Mouse (Mus musculus) hindbrain, embryonic 12.5 days (tissue): Measurements from ENCODE around the gene Jund. TPM values are rescaled to one million over a fixed set of nuclear protein-coding genes. Genes with fewer than 3 reads are reported as not detected.

ENCODE experiments used
- ATAC-seq: fragments of 200-750 bp; cut with Nextera tagmentation; 2 replicates; pipeline ENCODE4 v1.8.0; 2017; ENCODE audit warnings: moderate TSS enrichment; ENCODE audit not compliant: low FRiP score
- H3K27ac ChIP-seq: fragments of 300-500 bp; sonication (generic); 2 replicates; pipeline ENCODE4 v1.5.1; 2016; ENCODE audit warnings: mild to moderate bottlenecking
- H3K27me3 ChIP-seq: fragments of 300-500 bp; sonication (generic); 2 replicates; pipeline ENCODE4 v1.6.1; 2016; ENCODE audit warnings: mild to moderate bottlenecking
- H3K36me3 ChIP-seq: fragments of 300-500 bp; sonication (generic); 2 replicates; pipeline ENCODE4 v1.6.1; 2016; ENCODE audit warnings: mild to moderate bottlenecking
- H3K4me1 ChIP-seq: fragments of 300-500 bp; sonication (generic); 2 replicates; pipeline ENCODE4 v1.6.1; 2016
- H3K4me2 ChIP-seq: fragments of 300-500 bp; sonication (generic); replicated peaks from 2 replicates; pipeline ENCODE4 v1.6.1; 2016; ENCODE audit warnings: mild to moderate bottlenecking
- H3K4me3 ChIP-seq: fragments of 300-500 bp; sonication (generic); 2 replicates; pipeline ENCODE4 v1.5.1; 2016; ENCODE audit warnings: mild to moderate bottlenecking
- H3K9ac ChIP-seq: fragments of 300-500 bp; sonication (generic); 2 replicates; pipeline ENCODE4 v1.6.1; 2016; ENCODE audit warnings: mild to moderate bottlenecking, moderate library complexity
- H3K9me3 ChIP-seq: fragments of 300-500 bp; sonication (generic); replicated peaks from 2 replicates; pipeline ENCODE4 v1.6.1; 2016; ENCODE audit warnings: mild to moderate bottlenecking
- WGBS: fragments of 180-500 bp; shearing (Covaris S2); methylation state at CpG from one replicate; pipeline ENCODE4 v1.1.7; 2016; 5-methylcytosine and 5-hydroxymethylcytosine counted together
- polyA plus RNA-seq: library from polyadenylated mRNA; unstranded; fragments of >200 nt; fragmentation: Nextera tagmentation; extraction: Ambion mirVana; gene quantifications from 2 replicates; pipeline ENCODE4 v1.2.1, GENCODE M21; 2016

The Jund gene
- 186 and 217 TPM in 2 replicates for polyA plus RNA-seq

GRCm38 (mm10) chr8:70698310-70699109 lies at the start of gene Jund:
Jund (plus strand) TSS chr8:70698949.
- no peaks in the 10 kb centered on the region for H3K9me3 ChIP-seq
- peak; percentile 89 for ATAC-seq
- peak within 1 kb of the TSS; percentile 99 for H3K4me3 ChIP-seq
- H3K36me3 ChIP-seq = peaks cover 11% of the 10 kb centered on the region
- no peaks in the 10 kb centered on the region for H3K27me3 ChIP-seq
- H3K27ac ChIP-seq = peak within 1 kb of the TSS; percentile 98
- peaks cover 57% of the 10 kb centered on the region for H3K4me1 ChIP-seq
- peak within 1 kb of the TSS; percentile 100 for H3K9ac ChIP-seq
- peak within 1 kb of the TSS; percentile 68 for H3K4me2 ChIP-seq
- WGBS = under 1% methylated on average over 55 of the region's 69 CpGs

DNA sequence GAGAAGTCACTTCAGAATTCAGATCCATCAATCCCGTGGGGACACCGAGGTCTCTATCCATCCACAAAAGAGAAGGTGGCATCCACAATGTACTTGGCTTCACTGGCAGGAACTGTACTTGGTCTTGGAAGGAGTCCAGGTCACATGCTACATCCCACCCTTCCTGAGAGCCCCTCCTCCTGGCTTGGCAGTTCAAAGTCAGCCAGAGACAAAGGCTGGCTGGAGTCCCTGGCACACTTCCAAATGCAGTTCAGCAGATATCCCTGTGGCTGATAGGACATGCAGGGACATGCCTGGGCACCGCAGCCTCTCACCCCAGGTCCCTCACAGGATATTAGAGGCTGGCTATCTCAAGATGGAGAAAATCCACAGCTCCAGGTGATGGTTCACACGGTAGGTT lies 49.4 kb upstream of the Jund start:
- H3K36me3 ChIP-seq = peaks cover 36% of the 10 kb centered on the region
- H3K9me3 ChIP-seq = no peaks in the 10 kb centered on the region
- peaks cover 53% of the 10 kb centered on the region for H3K4me1 ChIP-seq
- H3K4me3 ChIP-seq = no peak overlapping the region
- ATAC-seq = peak; percentile 73
- WGBS = 59% methylated on average over 4 of the region's 4 CpGs
- 0 out of 2 replicates have a peak overlapping the region, but pooled peaks have one; percentile 18 for H3K9ac ChIP-seq
- H3K27me3 ChIP-seq = no peaks in the 10 kb centered on the region
- no peak overlapping the region for H3K4me2 ChIP-seq
- peak overlapping the region; percentile 77 for H3K27ac ChIP-seq

DNA sequence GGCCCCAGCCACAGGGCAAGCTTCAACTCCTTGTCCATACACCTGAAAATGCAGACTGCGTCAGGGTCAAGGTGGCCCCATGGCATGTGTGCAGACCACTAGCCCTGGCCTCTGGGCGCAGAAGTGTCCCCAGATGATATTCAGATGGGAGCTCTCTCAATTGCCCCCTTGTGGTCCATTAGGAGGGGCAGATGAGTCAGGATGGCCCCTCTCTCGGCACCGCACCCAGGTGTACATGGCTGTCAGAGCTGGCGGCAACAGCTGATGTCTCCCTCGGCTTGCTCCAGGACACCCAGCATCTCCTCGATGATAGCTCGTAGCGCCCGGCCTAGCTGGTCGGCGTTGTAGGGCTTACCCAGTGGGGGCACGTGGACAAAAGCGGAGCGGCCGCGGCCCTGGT lies 48.4 kb upstream of the Jund start:
- peaks cover 41% of the 10 kb centered on the region for H3K36me3 ChIP-seq
- H3K9ac ChIP-seq = no peak overlapping the region
- WGBS = 92% methylated on average over 17 of the region's 17 CpGs
- H3K9me3 ChIP-seq = no peaks in the 10 kb centered on the region
- H3K27me3 ChIP-seq = no peaks in the 10 kb centered on the region
- H3K4me3 ChIP-seq = no peak overlapping the region
- H3K4me1 ChIP-seq = peaks cover 61% of the 10 kb centered on the region
- ATAC-seq = no peak
- peak overlapping the region; percentile 77; the same call in 1 of the 2 replicates for H3K27ac ChIP-seq
- no peak overlapping the region for H3K4me2 ChIP-seq

- no peak overlapping the region for H3K9ac ChIP-seq
- H3K27ac ChIP-seq = peak overlapping the region; percentile 52; the same call in 1 of the 2 replicates
- ATAC-seq = no peak
- no peak overlapping the region for H3K4me2 ChIP-seq
- H3K9me3 ChIP-seq = no peaks in the 10 kb centered on the region
- H3K4me1 ChIP-seq = peaks cover 62% of the 10 kb centered on the region
- H3K36me3 ChIP-seq = peaks cover 41% of the 10 kb centered on the region
- 58% methylated on average over 2 of the region's 2 CpGs for WGBS
- no peaks in the 10 kb centered on the region for H3K27me3 ChIP-seq
- H3K4me3 ChIP-seq = no peak overlapping the region
Measured at GRCm38 (mm10) chr8:70653226-70653625, 45.5 kb upstream of the Jund start.

DNA sequence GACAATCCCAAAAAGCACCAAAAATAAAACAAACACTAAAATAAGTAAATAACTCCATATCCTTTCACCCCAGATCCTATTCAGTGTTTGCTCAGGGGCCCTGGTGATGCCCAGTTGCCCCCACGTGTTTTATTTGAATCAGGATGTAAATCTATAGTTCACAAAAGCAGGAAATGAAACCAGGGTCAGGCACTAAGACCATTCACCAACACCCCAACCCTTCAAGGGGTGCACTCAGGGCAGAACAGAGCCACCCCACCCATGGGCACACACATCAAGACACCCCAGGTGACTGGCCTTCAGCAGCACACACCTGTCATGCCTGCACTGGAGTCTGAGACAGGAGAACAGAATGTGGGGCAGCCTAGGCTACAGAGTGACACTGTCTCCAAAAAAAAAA lies 44.6 kb upstream of the Jund start:
- peaks cover 39% of the 10 kb centered on the region for H3K36me3 ChIP-seq
- H3K4me3 ChIP-seq = no peak overlapping the region
- H3K9me3 ChIP-seq = no peaks in the 10 kb centered on the region
- no peaks in the 10 kb centered on the region for H3K27me3 ChIP-seq
- H3K4me1 ChIP-seq = peaks cover 62% of the 10 kb centered on the region
- H3K4me2 ChIP-seq = no peak overlapping the region
- no peak overlapping the region for H3K9ac ChIP-seq
- WGBS = 79% methylated on average over 1 of the region's 1 CpGs
- ATAC-seq = no peak
- H3K27ac ChIP-seq = no peak overlapping the region

- no peak for ATAC-seq
- Histone ChIP-seq H3K9me3 (no peaks in the 10 kb centered on the region), H3K4me3 (no peak overlapping the region), H3K4me2 (peak overlapping the region; percentile 74), H3K4me1 (peaks cover 56% of the 10 kb centered on the region), H3K36me3 (peaks cover 27% of the 10 kb centered on the region), H3K27me3 (no peaks in the 10 kb centered on the region), H3K27ac (peak overlapping the region; percentile 90), H3K9ac (no peak overlapping the region)
- WGBS = 14% methylated on average over 2 of the region's 2 CpGs
Measured at GRCm38 (mm10) chr8:70655469-70655868, 43.3 kb upstream of the Jund start.

DNA sequence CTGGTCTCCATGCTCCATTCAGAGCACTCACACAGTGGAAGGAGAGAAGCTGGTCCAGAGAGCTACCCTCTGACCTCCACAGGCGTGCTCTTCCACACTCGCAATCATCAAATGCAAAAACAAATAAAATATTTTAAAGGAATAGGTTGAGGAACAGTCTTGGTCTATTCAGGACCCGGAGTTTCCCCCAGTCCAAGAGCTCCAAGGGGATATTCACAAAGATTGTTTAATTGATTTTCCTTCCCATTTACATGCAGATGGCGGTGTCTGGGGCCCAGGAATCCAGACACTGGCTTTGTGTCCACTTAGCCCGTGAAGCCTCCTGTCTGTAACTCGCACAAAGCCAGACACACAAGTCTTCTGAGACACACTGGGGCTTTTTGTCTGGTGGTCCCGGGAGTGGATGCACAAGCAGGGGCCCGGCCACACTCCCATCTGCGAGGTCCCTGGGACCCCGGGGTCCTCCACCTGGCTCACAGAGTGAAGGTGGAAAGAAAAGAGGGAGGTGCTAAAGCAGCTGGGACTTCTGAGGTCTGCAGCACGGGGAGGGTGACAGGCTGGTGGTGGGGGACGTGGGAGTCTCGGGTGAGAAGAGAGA lies 42.5 kb upstream of the Jund start:
- Histone ChIP-seq H3K4me1 (peaks cover 58% of the 10 kb centered on the region), H3K36me3 (peaks cover 20% of the 10 kb centered on the region), H3K27me3 (no peaks in the 10 kb centered on the region), H3K27ac (peak overlapping the region; percentile 90), H3K9me3 (no peaks in the 10 kb centered on the region), H3K9ac (peak overlapping the region; percentile 90; the same call in 1 of the 2 replicates), H3K4me2 (peak overlapping the region; percentile 74), H3K4me3 (no peak overlapping the region)
- 20% methylated on average over 13 of the region's 13 CpGs for WGBS
- peak; percentile 63 for ATAC-seq

DNA sequence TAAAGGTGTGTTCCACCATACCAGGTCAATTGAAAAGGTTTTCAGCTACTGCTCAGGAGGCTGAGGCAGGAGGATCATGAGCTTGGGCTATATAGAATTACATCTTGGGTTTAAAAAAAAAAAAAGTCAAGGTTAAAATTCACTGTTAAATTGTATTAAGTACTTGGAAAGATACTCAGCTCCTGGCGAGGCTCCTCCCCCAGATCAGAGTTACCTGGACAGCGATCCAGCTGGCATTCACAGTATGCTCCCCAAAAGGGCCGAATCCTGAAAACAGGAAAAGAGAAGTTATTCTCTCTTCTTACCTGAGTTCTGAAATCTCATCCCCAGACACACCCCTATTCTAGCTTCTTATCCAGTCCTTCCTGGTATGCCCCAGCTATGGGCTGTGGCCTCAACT lies 41.5 kb upstream of the Jund start:
- H3K27me3 ChIP-seq = no peaks in the 10 kb centered on the region
- WGBS = 98% methylated on average over 3 of the region's 3 CpGs
- peaks cover 58% of the 10 kb centered on the region for H3K4me1 ChIP-seq
- peak overlapping the region; percentile 90 for H3K9ac ChIP-seq
- H3K36me3 ChIP-seq = peaks cover 11% of the 10 kb centered on the region
- no peaks in the 10 kb centered on the region for H3K9me3 ChIP-seq
- peak overlapping the region; percentile 90 for H3K27ac ChIP-seq
- H3K4me3 ChIP-seq = peak overlapping the region; percentile 82
- ATAC-seq = no peak
- peak overlapping the region; percentile 74 for H3K4me2 ChIP-seq

GRCm38 (mm10) chr8:70657739-70658138 lies 41.0 kb upstream of the Jund start:
- Histone ChIP-seq H3K27me3 (no peaks in the 10 kb centered on the region), H3K27ac (peak overlapping the region; percentile 90), H3K36me3 (peaks cover 6% of the 10 kb centered on the region), H3K9me3 (no peaks in the 10 kb centered on the region), H3K4me2 (peak overlapping the region; percentile 74), H3K9ac (peak overlapping the region; percentile 90), H3K4me3 (peak overlapping the region; percentile 82), H3K4me1 (peaks cover 53% of the 10 kb centered on the region)
- 63% methylated on average over 2 of the region's 2 CpGs for WGBS
- ATAC-seq = no peak

DNA sequence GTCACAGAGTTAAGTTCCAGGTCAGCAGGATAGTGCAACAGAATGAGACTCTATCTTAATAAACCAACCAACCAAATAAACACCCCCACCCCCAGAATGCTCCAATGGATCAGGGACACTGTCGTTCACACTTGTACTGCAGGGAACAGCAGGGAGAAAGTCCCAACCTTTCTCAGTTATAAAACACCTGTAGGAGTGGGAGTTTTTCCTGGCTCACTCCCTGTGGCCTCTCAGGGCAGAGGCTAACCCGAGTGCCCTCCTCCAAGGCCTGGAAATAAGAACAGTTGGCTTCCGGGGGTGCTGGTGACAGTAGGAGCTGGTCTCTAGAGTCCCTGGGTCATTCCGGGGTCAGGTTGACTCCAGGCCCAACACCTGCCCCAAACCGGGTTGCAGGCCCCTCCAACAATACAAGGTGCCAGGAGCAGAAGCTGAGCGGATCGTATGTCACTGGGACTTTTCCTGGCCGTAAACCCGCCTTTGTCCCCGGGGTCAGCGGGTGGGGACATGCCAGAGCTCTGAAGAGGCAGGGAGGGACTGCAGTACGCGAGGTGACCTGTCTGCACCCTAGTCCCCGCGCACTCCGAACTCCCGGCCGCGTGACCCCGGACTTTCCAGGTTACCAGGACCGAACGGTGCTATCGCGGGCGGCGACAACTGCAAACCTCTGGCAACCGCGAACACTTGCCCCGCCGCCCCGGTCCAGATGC lies 39.7 kb upstream of the Jund start:
- WGBS = 1% methylated on average over 31 of the region's 31 CpGs
- Histone ChIP-seq H3K4me2 (peak overlapping the region; percentile 74), H3K9me3 (no peaks in the 10 kb centered on the region), H3K9ac (peak overlapping the region; percentile 90), H3K4me1 (peaks cover 53% of the 10 kb centered on the region), H3K27me3 (no peaks in the 10 kb centered on the region), H3K4me3 (peak overlapping the region; percentile 82), H3K36me3 (peaks cover 5% of the 10 kb centered on the region), H3K27ac (peak overlapping the region; percentile 90)
- peak; percentile 14 for ATAC-seq

GRCm38 (mm10) chr8:70659604-70660272 lies 39.0 kb upstream of the Jund start:
- H3K27ac ChIP-seq = peak overlapping the region; percentile 90
- H3K27me3 ChIP-seq = no peaks in the 10 kb centered on the region
- H3K4me3 ChIP-seq = peak overlapping the region; percentile 82
- peak; percentile 85 for ATAC-seq
- no peaks in the 10 kb centered on the region for H3K9me3 ChIP-seq
- peaks cover 1% of the 10 kb centered on the region for H3K36me3 ChIP-seq
- peak overlapping the region; percentile 74 for H3K4me2 ChIP-seq
- 1% methylated on average over 44 of the region's 44 CpGs for WGBS
- peak overlapping the region; percentile 90 for H3K9ac ChIP-seq
- H3K4me1 ChIP-seq = peaks cover 51% of the 10 kb centered on the region
